Mouse (Mus musculus): ENCODE data around the gene Il11ra2. TPM values are rescaled to one million over a fixed set of nuclear protein-coding genes. Genes with fewer than 3 reads are reported as not detected.
"Not testable (repeated sequence)": the region's sequence is repeated elsewhere in the genome, so short reads cannot be mapped to it uniquely, and the experiment has no call there.

Il11ra2 gene
- not detected in 2 replicates for polyA plus RNA-seq (2014; fragmentation: Nextera tagmentation; extraction: Ambion mirVana)

- H3K27ac ChIP-seq (ENCODE audit: low read depth, low read length); H3K36me3 ChIP-seq (ENCODE audit: control insufficient read depth, insufficient read depth, low read length); H3K9me3 ChIP-seq (ENCODE audit: control insufficient read depth, low read length); DNase-seq (ENCODE audit: low spot score); H3K4me3 ChIP-seq (ENCODE audit: low read depth, low read length); H3K4me1 ChIP-seq (replicated peaks; ENCODE audit: control insufficient read depth, insufficient read depth, low read length); H3K9ac ChIP-seq (ENCODE audit: low read length); ATAC-seq (replicated peaks; ENCODE audit: low FRiP score); H3K27me3 ChIP-seq (ENCODE audit: control insufficient read depth, insufficient read depth, low read length); H3K4me2 ChIP-seq (ENCODE audit: low read depth, low read length, severe bottlenecking): not testable (repeated sequence)
- WGBS = no CpG with 5 or more reads among the region's 3 CpGs
These were observed at the start of gene Il11ra2 for GRCm38 (mm10) chr4:42661793-42662192. Gene Il11ra2 (minus strand): TSS chr4:42661893.

GRCm38 (mm10) chr4:42682183-42682524 lies 20.5 kb upstream of the Il11ra2 start:
- not testable (repeated sequence) for H3K4me1 ChIP-seq (replicated peaks; ENCODE audit: control insufficient read depth, insufficient read depth, low read length); H3K9me3 ChIP-seq (ENCODE audit: control insufficient read depth, low read length); H3K36me3 ChIP-seq (ENCODE audit: control insufficient read depth, insufficient read depth, low read length); H3K9ac ChIP-seq (ENCODE audit: low read length); H3K27ac ChIP-seq (ENCODE audit: low read depth, low read length); H3K4me3 ChIP-seq (ENCODE audit: low read depth, low read length); H3K4me2 ChIP-seq (ENCODE audit: low read depth, low read length, severe bottlenecking); H3K27me3 ChIP-seq (ENCODE audit: control insufficient read depth, insufficient read depth, low read length); DNase-seq (ENCODE audit: low spot score)
- ATAC-seq (replicated peaks; ENCODE audit: low FRiP score) = peak; percentile 65
- no CpG with 5 or more reads among the region's 18 CpGs for WGBS

GRCm38 (mm10) chr4:42681473-42682182 lies 19.9 kb upstream of the Il11ra2 start:
- no CpG with 5 or more reads among the region's 66 CpGs for WGBS
- peak; percentile 64 for ATAC-seq (replicated peaks; ENCODE audit: low FRiP score)
- not testable (repeated sequence) for H3K4me1 ChIP-seq (replicated peaks; ENCODE audit: control insufficient read depth, insufficient read depth, low read length); H3K36me3 ChIP-seq (ENCODE audit: control insufficient read depth, insufficient read depth, low read length); H3K9ac ChIP-seq (ENCODE audit: low read length); H3K9me3 ChIP-seq (ENCODE audit: control insufficient read depth, low read length); DNase-seq (ENCODE audit: low spot score); H3K4me2 ChIP-seq (ENCODE audit: low read depth, low read length, severe bottlenecking); H3K4me3 ChIP-seq (ENCODE audit: low read depth, low read length); H3K27me3 ChIP-seq (ENCODE audit: control insufficient read depth, insufficient read depth, low read length); H3K27ac ChIP-seq (ENCODE audit: low read depth, low read length)

GRCm38 (mm10) chr4:42680374-42681356 lies 19.0 kb upstream of the Il11ra2 start:
- not testable (repeated sequence) for H3K9me3 ChIP-seq (ENCODE audit: control insufficient read depth, low read length); H3K27ac ChIP-seq (ENCODE audit: low read depth, low read length); H3K27me3 ChIP-seq (ENCODE audit: control insufficient read depth, insufficient read depth, low read length); H3K4me2 ChIP-seq (ENCODE audit: low read depth, low read length, severe bottlenecking); H3K4me3 ChIP-seq (ENCODE audit: low read depth, low read length); H3K4me1 ChIP-seq (replicated peaks; ENCODE audit: control insufficient read depth, insufficient read depth, low read length); DNase-seq (ENCODE audit: low spot score); H3K9ac ChIP-seq (ENCODE audit: low read length); H3K36me3 ChIP-seq (ENCODE audit: control insufficient read depth, insufficient read depth, low read length)
- no CpG with 5 or more reads among the region's 32 CpGs for WGBS
- peak; percentile 74 for ATAC-seq (replicated peaks; ENCODE audit: low FRiP score)

- no CpG with 5 or more reads among the region's 7 CpGs for WGBS
- not testable (repeated sequence) for H3K36me3 ChIP-seq (ENCODE audit: control insufficient read depth, insufficient read depth, low read length)
- ATAC-seq (replicated peaks; ENCODE audit: low FRiP score) = peak; percentile 55
These were observed 17.7 kb upstream of the Il11ra2 start for GRCm38 (mm10) chr4:42679365-42679764.

GRCm38 (mm10) chr4:42675415-42675814 lies 13.7 kb upstream of the Il11ra2 start:
- not testable (repeated sequence) for DNase-seq (ENCODE audit: low spot score); H3K4me3 ChIP-seq (ENCODE audit: low read depth, low read length); ATAC-seq (replicated peaks; ENCODE audit: low FRiP score); H3K4me2 ChIP-seq (ENCODE audit: low read depth, low read length, severe bottlenecking); H3K9me3 ChIP-seq (ENCODE audit: control insufficient read depth, low read length); H3K4me1 ChIP-seq (replicated peaks; ENCODE audit: control insufficient read depth, insufficient read depth, low read length); H3K9ac ChIP-seq (ENCODE audit: low read length); H3K27ac ChIP-seq (ENCODE audit: low read depth, low read length); H3K36me3 ChIP-seq (ENCODE audit: control insufficient read depth, insufficient read depth, low read length); H3K27me3 ChIP-seq (ENCODE audit: control insufficient read depth, insufficient read depth, low read length)
- WGBS = no CpG with 5 or more reads among the region's 4 CpGs

More at GRCm38 (mm10) chr4:42679365-42679764, 17.7 kb upstream of the Il11ra2 start:
- H3K9ac ChIP-seq (ENCODE audit: low read length); H3K27me3 ChIP-seq (ENCODE audit: control insufficient read depth, insufficient read depth, low read length); H3K4me2 ChIP-seq (ENCODE audit: low read depth, low read length, severe bottlenecking); H3K27ac ChIP-seq (ENCODE audit: low read depth, low read length); H3K4me3 ChIP-seq (ENCODE audit: low read depth, low read length); H3K9me3 ChIP-seq (ENCODE audit: control insufficient read depth, low read length); DNase-seq (ENCODE audit: low spot score); H3K4me1 ChIP-seq (replicated peaks; ENCODE audit: control insufficient read depth, insufficient read depth, low read length): not testable (repeated sequence)

- not testable (repeated sequence) for H3K4me3 ChIP-seq (ENCODE audit: low read depth, low read length); H3K4me1 ChIP-seq (replicated peaks; ENCODE audit: control insufficient read depth, insufficient read depth, low read length); H3K36me3 ChIP-seq (ENCODE audit: control insufficient read depth, insufficient read depth, low read length); H3K9ac ChIP-seq (ENCODE audit: low read length); H3K27me3 ChIP-seq (ENCODE audit: control insufficient read depth, insufficient read depth, low read length); ATAC-seq (replicated peaks; ENCODE audit: low FRiP score); H3K4me2 ChIP-seq (ENCODE audit: low read depth, low read length, severe bottlenecking); H3K9me3 ChIP-seq (ENCODE audit: control insufficient read depth, low read length); H3K27ac ChIP-seq (ENCODE audit: low read depth, low read length); DNase-seq (ENCODE audit: low spot score)
- WGBS = no CpG with 5 or more reads among the region's 9 CpGs
These were observed 6.7 kb downstream of the Il11ra2 start, which contains the start of gene Ccl27b for GRCm38 (mm10) chr4:42654951-42655350. Gene Ccl27b (plus strand): TSS chr4:42655251.

- H3K27me3 ChIP-seq (ENCODE audit: control insufficient read depth, insufficient read depth, low read length); H3K4me2 ChIP-seq (ENCODE audit: low read depth, low read length, severe bottlenecking); DNase-seq (ENCODE audit: low spot score); H3K9ac ChIP-seq (ENCODE audit: low read length); ATAC-seq (replicated peaks; ENCODE audit: low FRiP score); H3K4me3 ChIP-seq (ENCODE audit: low read depth, low read length); H3K4me1 ChIP-seq (replicated peaks; ENCODE audit: control insufficient read depth, insufficient read depth, low read length); H3K36me3 ChIP-seq (ENCODE audit: control insufficient read depth, insufficient read depth, low read length); H3K9me3 ChIP-seq (ENCODE audit: control insufficient read depth, low read length); H3K27ac ChIP-seq (ENCODE audit: low read depth, low read length): not testable (repeated sequence)
- WGBS = no CpG with 5 or more reads among the region's 8 CpGs
These were observed 32.3 kb downstream of the Il11ra2 start, which contains the start of gene Gm2564 for GRCm38 (mm10) chr4:42629419-42629818. Gene Gm2564 (plus strand): TSS chr4:42629719.

Data from forebrain, embryonic 11.5 days (tissue).